Mouse (Mus musculus) hindbrain, embryonic 16.5 days (tissue): Measurements from ENCODE around the gene Gm9964. TPM values are rescaled to one million over a fixed set of nuclear protein-coding genes. Genes with fewer than 3 reads are reported as not detected.
"Not testable (repeated sequence)": the region's sequence is repeated elsewhere in the genome, so short reads cannot be mapped to it uniquely, and the experiment has no call there.

Experiments used
- ATAC-seq: fragments of 200-750 bp; cut with Nextera tagmentation; 2 replicates; pipeline ENCODE4 v1.8.0; 2017; ENCODE audit warnings: moderate TSS enrichment, moderate library complexity
- H3K27ac ChIP-seq: fragments of 300-500 bp; sonication (generic); 2 replicates; pipeline ENCODE4 v1.5.1; 2014; ENCODE audit warnings: low read depth, mild to moderate bottlenecking, control low read depth, low read length, moderate library complexity
- H3K27me3 ChIP-seq: fragments of 300-500 bp; sonication (generic); replicated peaks from 2 replicates; pipeline ENCODE4 v1.6.1; 2014; ENCODE audit warnings: low read length; ENCODE audit not compliant: control insufficient read depth, insufficient read depth
- H3K36me3 ChIP-seq: fragments of 300-500 bp; sonication (generic); 2 replicates; pipeline ENCODE4 v1.6.1; 2014; ENCODE audit warnings: mild to moderate bottlenecking, low read length, moderate library complexity, mixed read lengths; ENCODE audit not compliant: control insufficient read depth, insufficient read depth
- H3K4me1 ChIP-seq: fragments of 300-500 bp; sonication (generic); 2 replicates; pipeline ENCODE4 v1.6.1; 2014; ENCODE audit warnings: low read depth, low read length; ENCODE audit not compliant: control insufficient read depth, insufficient read depth
- H3K4me2 ChIP-seq: fragments of 300-500 bp; sonication (generic); 2 replicates; pipeline ENCODE4 v1.6.1; 2014; ENCODE audit warnings: mild to moderate bottlenecking, low read length, control low read depth, moderate library complexity
- H3K4me3 ChIP-seq: fragments of 300-500 bp; sonication (generic); 2 replicates; pipeline ENCODE4 v1.5.1; 2014; ENCODE audit warnings: mild to moderate bottlenecking, low read length, control low read depth, moderate library complexity
- H3K9ac ChIP-seq: fragments of 300-500 bp; sonication (generic); 2 replicates; pipeline ENCODE4 v1.6.1; 2014; ENCODE audit warnings: low read depth, mild to moderate bottlenecking, control low read depth, low read length, moderate library complexity
- H3K9me3 ChIP-seq: fragments of 300-500 bp; sonication (generic); 2 replicates; pipeline ENCODE4 v1.6.1; 2014; ENCODE audit warnings: mild to moderate bottlenecking, low read length, moderate library complexity; ENCODE audit not compliant: control insufficient read depth
- WGBS: fragments of 180-500 bp; shearing (Covaris S2); extraction: QIAGEN DNeasy Blood & Tissue Kit; methylation state at CpG from one replicate; pipeline ENCODE4 v1.1.7; 2014; 5-methylcytosine and 5-hydroxymethylcytosine counted together
- polyA plus RNA-seq: library from polyadenylated mRNA; unstranded; fragments of >200 nt; fragmentation: Nextera tagmentation; extraction: Ambion mirVana; gene quantifications from 2 replicates; pipeline ENCODE4 v1.2.1, GENCODE M21; 2015

The Gm9964 gene
- polyA plus RNA-seq, 1 experiment from 2014 or later, result not detected

DNA sequence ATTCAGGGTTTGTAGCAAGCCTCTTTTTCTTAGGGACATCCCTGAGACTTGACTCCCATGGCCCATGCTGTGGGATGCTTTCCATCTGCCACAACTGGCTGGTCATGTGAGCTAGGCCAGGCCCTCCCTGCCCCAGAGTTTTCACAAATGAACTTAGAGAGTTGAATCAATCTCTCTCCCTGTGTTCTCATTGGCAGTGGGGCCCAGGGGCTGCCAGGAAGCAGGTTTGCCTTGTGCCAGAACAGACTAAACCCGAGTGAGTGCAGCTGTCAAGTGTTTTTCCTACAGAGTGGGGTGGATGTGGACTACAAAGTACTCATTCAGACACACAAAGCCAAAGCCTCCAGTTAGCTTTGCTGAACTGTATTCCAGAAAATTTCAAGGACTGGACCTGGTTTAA, 29.5 kb downstream of the Gm9964 start:
- Histone ChIP-seq H3K4me2 (no peak overlapping the region), H3K9ac (no peak overlapping the region), H3K4me1 (no peaks in the 10 kb centered on the region), H3K9me3 (no peaks in the 10 kb centered on the region), H3K27me3 (no peaks in the 10 kb centered on the region), H3K36me3 (no peaks in the 10 kb centered on the region), H3K4me3 (no peak overlapping the region), H3K27ac (no peak overlapping the region)
- WGBS, result 24% methylated on average over 1 of the region's 1 CpGs
- ATAC-seq, result 0 out of 2 replicates have a peak, but pooled peaks have one; percentile 42

DNA sequence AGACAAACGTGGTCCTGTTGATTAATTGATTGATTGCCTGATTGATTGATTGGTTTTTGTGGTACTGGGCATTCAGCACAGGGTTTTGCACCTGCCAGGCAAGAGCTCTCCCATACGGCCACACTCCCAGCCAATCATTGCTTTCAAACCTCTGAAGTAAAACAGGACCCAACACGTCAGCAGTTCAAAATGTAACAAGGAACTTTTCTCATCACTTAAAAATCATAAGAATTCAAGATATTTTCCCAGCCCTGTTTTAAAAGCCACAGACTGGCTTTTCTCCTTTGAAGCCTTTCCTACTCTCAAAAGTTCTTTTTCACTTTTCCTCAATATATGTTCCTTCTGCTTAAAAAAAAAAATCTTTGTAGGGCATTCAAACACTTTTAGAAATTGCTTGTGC, 32.3 kb downstream of the Gm9964 start:
- Histone ChIP-seq H3K4me3 (no peak overlapping the region), H3K9ac (no peak overlapping the region), H3K27me3 (no peaks in the 10 kb centered on the region), H3K27ac (no peak overlapping the region), H3K9me3 (no peaks in the 10 kb centered on the region), H3K36me3 (no peaks in the 10 kb centered on the region), H3K4me1 (no peaks in the 10 kb centered on the region), H3K4me2 (no peak overlapping the region)
- no peak for ATAC-seq
- WGBS, result 60% methylated on average over 3 of the region's 3 CpGs

DNA sequence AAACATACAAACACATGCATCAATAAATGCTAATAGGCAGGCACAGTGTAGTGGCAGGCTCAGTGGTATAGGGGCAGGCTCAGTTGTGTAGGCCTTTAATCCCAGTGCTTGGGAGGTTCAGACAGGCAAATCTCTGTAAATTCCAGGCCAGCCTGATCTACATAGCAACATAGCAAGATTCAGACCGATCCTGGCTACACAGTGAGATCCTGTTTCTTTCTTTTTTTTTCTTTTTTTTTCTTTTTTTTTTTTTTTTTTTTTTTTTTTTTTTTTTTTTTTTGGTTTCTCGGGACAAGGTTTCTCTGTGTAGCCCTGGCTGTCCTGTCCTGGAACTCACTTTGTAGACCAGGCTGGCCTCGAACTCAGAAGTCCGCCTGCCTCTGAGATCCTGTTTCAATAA, 36.6 kb downstream of the Gm9964 start:
- H3K27ac ChIP-seq, H3K27me3 ChIP-seq, H3K4me2 ChIP-seq, H3K4me3 ChIP-seq, H3K9ac ChIP-seq, H3K4me1 ChIP-seq, H3K9me3 ChIP-seq, ATAC-seq, H3K36me3 ChIP-seq: not testable (repeated sequence)
- WGBS, result 89% methylated on average over 4 of the region's 4 CpGs

DNA sequence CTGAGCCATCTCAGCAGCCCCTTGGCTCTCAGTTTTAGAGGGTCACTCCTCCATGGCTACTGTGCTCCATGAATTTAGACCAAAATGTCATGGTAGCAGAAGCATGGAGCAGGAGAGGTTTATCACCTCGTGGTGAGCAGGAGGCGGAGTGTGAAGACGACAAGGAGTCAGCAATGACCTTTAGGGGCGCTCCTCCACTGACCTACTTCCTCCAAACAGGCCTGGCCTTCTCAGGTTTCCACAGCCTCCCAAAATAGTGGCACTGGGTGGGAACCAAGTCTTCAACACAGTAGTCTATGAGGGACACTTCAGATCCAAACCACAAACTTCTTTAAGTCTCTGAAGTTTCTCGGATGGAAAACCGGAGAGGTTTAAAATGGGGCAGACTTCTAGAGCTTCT, 38.0 kb downstream of the Gm9964 start:
- no peaks in the 10 kb centered on the region for H3K27me3 ChIP-seq
- ATAC-seq, result no peak
- no peaks in the 10 kb centered on the region for H3K36me3 ChIP-seq
- 79% methylated on average over 6 of the region's 6 CpGs for WGBS
- H3K4me1 ChIP-seq, result no peaks in the 10 kb centered on the region; the same call in 1 of the 2 replicates
- H3K27ac ChIP-seq, result no peak overlapping the region
- H3K4me3 ChIP-seq, result no peak overlapping the region
- H3K9me3 ChIP-seq, result no peaks in the 10 kb centered on the region
- no peak overlapping the region for H3K4me2 ChIP-seq
- no peak overlapping the region for H3K9ac ChIP-seq

DNA sequence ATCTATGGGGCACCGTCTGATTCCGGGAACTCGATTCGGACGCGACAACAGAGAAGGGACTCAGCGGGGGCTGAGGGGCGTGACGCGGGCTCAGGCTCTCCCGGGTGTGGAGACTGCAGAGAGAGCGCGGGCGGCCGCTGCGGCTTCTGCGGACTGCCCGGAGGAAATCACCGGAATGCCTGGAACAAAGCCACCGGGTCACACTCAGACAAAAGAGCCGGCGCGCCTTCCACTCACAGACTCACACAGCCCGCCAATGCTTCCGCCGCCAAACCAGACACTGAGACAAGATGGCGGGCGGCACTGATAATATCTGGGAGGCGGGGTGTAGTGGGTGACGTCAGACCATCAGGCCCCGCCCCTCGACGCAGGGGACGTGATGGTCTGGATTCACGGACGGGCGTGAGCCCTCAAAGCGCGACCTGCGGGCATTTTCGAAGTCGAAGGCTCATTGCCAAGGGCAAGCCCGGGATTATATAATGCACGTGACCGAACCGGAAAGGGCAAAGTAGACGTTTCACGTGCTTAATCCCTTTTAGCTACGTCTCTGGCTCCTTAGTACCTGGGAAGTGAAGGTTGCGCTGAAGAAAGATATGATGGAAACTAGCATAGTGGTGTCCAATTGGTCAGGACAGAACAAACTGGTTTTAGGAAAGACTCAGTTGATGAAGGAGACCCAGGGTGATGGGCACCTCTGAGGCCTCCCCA, 42.2 kb downstream of the Gm9964 start, which contains the start of gene Wsb1:
Gene Wsb1 (minus strand): TSS at position 281 of the 708 bp plus-strand sequence.
- H3K27ac ChIP-seq, result peak within 1 kb of the TSS; percentile 98
- peak within 1 kb of the TSS; percentile 70 for H3K4me2 ChIP-seq
- WGBS, result 2% methylated on average over 50 of the region's 50 CpGs
- H3K27me3 ChIP-seq, result no peaks in the 10 kb centered on the region
- peak; percentile 94 for ATAC-seq
- H3K4me3 ChIP-seq, result peak within 1 kb of the TSS; percentile 92
- no peaks in the 10 kb centered on the region for H3K9me3 ChIP-seq
- H3K9ac ChIP-seq, result peak within 1 kb of the TSS; percentile 97
- peaks cover 5% of the 10 kb centered on the region; the same call in 1 of the 2 replicates for H3K36me3 ChIP-seq
- H3K4me1 ChIP-seq, result peaks cover 16% of the 10 kb centered on the region

DNA sequence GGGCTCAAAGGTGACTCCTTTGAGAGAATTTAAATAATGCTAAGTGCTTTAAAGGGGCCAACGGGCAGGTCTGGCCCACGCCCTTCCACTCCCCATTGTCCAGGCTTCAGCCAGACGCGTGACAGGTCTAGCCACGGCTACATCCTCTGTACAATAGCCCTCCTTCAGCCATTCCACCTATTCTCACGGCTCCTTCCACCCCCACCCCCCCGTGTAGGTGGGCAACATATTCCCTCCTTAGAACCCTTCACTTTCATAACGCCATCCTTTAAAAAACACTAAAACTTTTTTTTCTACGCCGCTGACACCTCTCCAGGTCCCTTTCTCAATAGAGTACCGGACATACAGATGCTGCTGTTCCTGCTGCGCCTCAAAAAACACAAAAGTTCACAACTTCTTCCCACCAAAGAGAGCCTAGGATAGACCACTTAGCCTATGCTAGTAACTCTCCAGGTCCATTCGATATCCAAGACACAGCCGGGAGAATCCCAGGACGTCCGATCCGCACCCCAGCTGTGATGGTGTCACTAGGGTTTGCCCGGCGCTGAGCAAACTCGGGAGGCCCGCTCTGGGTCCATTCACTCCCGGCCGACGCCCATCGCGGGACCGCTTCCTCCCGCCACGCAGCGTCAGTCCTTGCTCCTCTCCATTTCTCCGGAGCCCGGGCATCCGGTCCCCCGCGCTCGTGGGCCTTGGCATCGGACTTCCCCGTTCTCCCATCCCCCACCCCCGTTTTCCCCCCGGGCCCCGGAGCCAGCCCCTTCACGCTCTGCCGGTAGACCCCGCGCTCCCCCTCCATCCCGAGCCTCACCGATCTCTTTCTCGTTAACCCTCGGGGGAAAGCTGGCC, 42.9 kb downstream of the Gm9964 start:
- peak overlapping the region; percentile 97 for H3K9ac ChIP-seq
- no peaks in the 10 kb centered on the region for H3K9me3 ChIP-seq
- H3K36me3 ChIP-seq, result peaks cover 5% of the 10 kb centered on the region; the same call in 1 of the 2 replicates
- 1% methylated on average over 49 of the region's 49 CpGs for WGBS
- H3K27ac ChIP-seq, result peak overlapping the region; percentile 98
- H3K4me3 ChIP-seq, result peak overlapping the region; percentile 92
- peaks cover 16% of the 10 kb centered on the region for H3K4me1 ChIP-seq
- peak overlapping the region; percentile 60 for H3K4me2 ChIP-seq
- no peaks in the 10 kb centered on the region for H3K27me3 ChIP-seq
- ATAC-seq, result peak; percentile 24

DNA sequence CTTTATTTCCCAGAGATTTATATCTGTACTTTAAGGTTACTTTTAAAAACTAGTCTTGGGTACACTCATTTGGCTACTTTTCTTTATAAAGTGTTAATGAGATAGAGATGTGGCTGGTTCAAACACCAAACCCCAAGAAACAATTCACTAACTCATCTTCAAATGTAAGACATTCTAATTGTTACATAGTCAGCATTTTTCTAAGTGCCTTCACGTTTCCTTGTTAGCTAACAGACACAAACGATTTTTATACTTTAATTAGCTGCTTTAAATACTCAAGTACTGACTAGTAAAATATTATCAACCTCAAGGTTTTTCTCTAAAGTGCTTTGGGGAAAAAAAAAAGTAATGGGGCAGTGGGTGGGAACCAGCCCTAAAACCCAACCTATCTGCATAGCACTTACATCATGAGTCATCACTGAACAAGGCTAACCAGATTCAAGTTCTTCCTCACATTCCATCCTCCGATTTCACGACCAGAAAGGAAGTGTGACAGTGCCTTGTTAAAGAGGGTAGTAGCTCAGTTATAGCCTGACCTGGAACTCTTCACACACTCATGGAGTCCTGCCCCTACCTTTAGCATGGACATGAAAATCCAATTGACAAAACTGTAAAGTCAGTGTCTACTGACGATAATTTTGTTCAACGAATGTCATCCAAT, 43.7 kb downstream of the Gm9964 start:
- no peak overlapping the region for H3K27ac ChIP-seq
- peaks cover 16% of the 10 kb centered on the region for H3K4me1 ChIP-seq
- no peaks in the 10 kb centered on the region for H3K9me3 ChIP-seq
- WGBS, result 16% methylated on average over 6 of the region's 6 CpGs
- H3K36me3 ChIP-seq, result peaks cover 5% of the 10 kb centered on the region; the same call in 1 of the 2 replicates
- ATAC-seq, result no peak
- H3K27me3 ChIP-seq, result no peaks in the 10 kb centered on the region
- peak overlapping the region; percentile 92 for H3K4me3 ChIP-seq
- H3K9ac ChIP-seq, result peak overlapping the region; percentile 97
- peak overlapping the region; percentile 60 for H3K4me2 ChIP-seq
